14 mouse cellular contexts compared by ENCODE assay signal in the genomic region with DNA sequence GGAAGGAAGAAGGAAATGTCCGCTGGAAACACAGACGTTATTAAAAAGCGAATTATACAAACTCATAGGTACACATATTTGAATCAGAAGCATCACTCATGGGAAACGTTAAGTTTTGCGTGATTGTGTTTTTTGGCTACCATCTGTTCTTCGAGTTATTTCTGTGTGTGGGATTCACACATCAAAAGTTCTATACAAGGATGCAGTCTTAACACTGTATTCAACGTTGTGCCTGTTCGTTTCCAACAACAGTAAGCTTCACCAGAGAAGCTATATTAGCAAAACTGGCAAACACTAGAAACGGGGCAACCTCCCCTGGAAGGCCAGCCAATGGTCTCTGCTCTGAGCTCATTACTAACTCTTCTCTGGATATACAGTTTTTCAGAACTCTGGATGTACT.
DNase-seq lines count a peak whose midpoint lies in the region; ATAC-seq and TF ChIP-seq lines count a peak whose summit lies in the region.
"Had no signal": no experiment of that assay in that cellular context is flagged by ENCODE, and none has a peak within 500 bp of the region (broad histone marks: within the 10 kb centered on the region; RNA-seq: fewer than 3 reads in every experiment).

No protein-coding gene starts in this region.

- DNase-seq in frontal cortex, postnatal 10 days (ENCODE audit: low spot score in 2 of 2): no peak
- peak; percentile 20 to 22 for DNase-seq in left cerebral cortex, adult 9 months (ENCODE audit: low spot score in 2 of 2)
- DNase-seq in left cerebral cortex, adult 11 months (ENCODE audit: low spot score): no peak
- peak; percentile 60 for DNase-seq in brain, adult 2 months (ENCODE audit: low read depth, low spot score)
- peak; percentile 8 for DNase-seq in brain, embryonic 14.5 days (ENCODE audit: low read depth)
- no peak for DNase-seq in adipocyte (ENCODE audit: low spot score)
- DNase-seq in gastrocnemius, postnatal 10 days: no peak
- DNase-seq: adrenal gland, adult 8-10 months; adrenal gland, postnatal 14 days; adrenal gland, postnatal 36 days; cerebellum, adult 11-12 months; cerebellum, adult 9-10 months; cerebellum, postnatal 25 days had no signal

- no peak for TF ChIP-seq CTCF in brain, embryonic 14.5 days (IDR thresholded peaks at IDR 0.05; ENCODE audit: borderline replicate concordance, extremely low read depth, insufficient read depth, insufficient read length)

- ATAC-seq in frontal cortex, adult (ENCODE audit: low TSS enrichment): peak; percentile 72

- no peak for TF ChIP-seq POLR2A in brain, embryonic 14.5 days (IDR thresholded peaks at IDR 0.05; ENCODE audit: borderline replicate concordance, extremely low read depth, insufficient read depth, insufficient read length, poor library complexity, severe bottlenecking)

Comparison
In these comparisons a context has a peak if more than half of its experiments do, and no peak if none do; other contexts are left out.
1. DNase-seq: peak in left cerebral cortex, adult 9 months (2 of 2), brain, adult 2 months (single experiment) and brain, embryonic 14.5 days (single experiment); none in frontal cortex, postnatal 10 days (0 of 2), left cerebral cortex, adult 11 months (single experiment), adipocyte (single experiment) and gastrocnemius, postnatal 10 days (single experiment).